Mouse (Mus musculus) kidney, postnatal 25 days (tissue): ENCODE data around the gene Atp9a.
"Not testable (repeated sequence)": the region's sequence is repeated elsewhere in the genome, so short reads cannot be mapped to it uniquely, and the experiment has no call there.

Experiments
- DNase-seq, 2 experiments: peaks; one replicate each; pipeline ENCODE4 v3.0.0; 2021; ENCODE audit warnings: mixed read lengths in 2 of 2

The Atp9a gene

GRCm38 (mm10) chr2:168742059-168742627 lies at the start of gene Atp9a:
TSS of gene Atp9a (minus strand) at chr2:168742409.
- peak; percentile 55 to 76 for DNase-seq

- DNase-seq: no peak
Measured at GRCm38 (mm10) chr2:168791115-168791802, 49.0 kb upstream of the Atp9a start.

- no peak for DNase-seq
Measured at GRCm38 (mm10) chr2:168786174-168786573, 44.0 kb upstream of the Atp9a start.

GRCm38 (mm10) chr2:168780596-168780995 lies 38.4 kb upstream of the Atp9a start:
- no peak for DNase-seq

GRCm38 (mm10) chr2:168780024-168780423 lies 37.8 kb upstream of the Atp9a start:
- DNase-seq: no peak

GRCm38 (mm10) chr2:168777481-168777880 lies 35.3 kb upstream of the Atp9a start:
- no peak for DNase-seq

GRCm38 (mm10) chr2:168776238-168776637 lies 34.0 kb upstream of the Atp9a start:
- DNase-seq: no peak

- no peak for DNase-seq
Measured at GRCm38 (mm10) chr2:168769259-168769658, 27.1 kb upstream of the Atp9a start.

GRCm38 (mm10) chr2:168767582-168767981 lies 25.4 kb upstream of the Atp9a start, which contains the start of gene Sall4:
TSS of gene Sall4 (minus strand) at chr2:168767943.
- DNase-seq: no peak

GRCm38 (mm10) chr2:168766538-168767361 lies 24.5 kb upstream of the Atp9a start:
- DNase-seq: no peak

- DNase-seq: no peak
Measured at GRCm38 (mm10) chr2:168765696-168766537, 23.7 kb upstream of the Atp9a start.

GRCm38 (mm10) chr2:168765065-168765681 lies 23.0 kb upstream of the Atp9a start:
- DNase-seq: peak; percentile 61 to 67

- DNase-seq: no peak
Measured at GRCm38 (mm10) chr2:168764460-168764867, 22.3 kb upstream of the Atp9a start.

- no peak for DNase-seq
Measured at GRCm38 (mm10) chr2:168763785-168764184, 21.6 kb upstream of the Atp9a start.

- DNase-seq: no peak
Measured at GRCm38 (mm10) chr2:168762411-168762815, 20.2 kb upstream of the Atp9a start.

- DNase-seq: no peak
Measured at GRCm38 (mm10) chr2:168761954-168762353, 19.7 kb upstream of the Atp9a start.

GRCm38 (mm10) chr2:168761141-168761540 lies 18.9 kb upstream of the Atp9a start:
- peak in 1 of 2 experiments; percentile 16 for DNase-seq

GRCm38 (mm10) chr2:168744406-168744805 lies 2.2 kb upstream of the Atp9a start:
- DNase-seq: not testable (repeated sequence)

GRCm38 (mm10) chr2:168742649-168743048 lies 440 bp upstream of the Atp9a start:
- DNase-seq: peak; percentile 56 to 87

GRCm38 (mm10) chr2:168741273-168742058 lies 743 bp downstream of the Atp9a start:
- DNase-seq: peak; percentile 88 to 96

- DNase-seq: no peak
Measured at GRCm38 (mm10) chr2:168740496-168740895, 1.7 kb downstream of the Atp9a start.
